Mouse (Mus musculus) CH12F3 (cell line): ENCODE data around the gene Ly6g6d.
"Not testable (repeated sequence)": the region's sequence is repeated elsewhere in the genome, so short reads cannot be mapped to it uniquely, and the experiment has no call there.

Experiments
- in situ Hi-C: fragments of 300-500 bp; cut with MboI; formaldehyde crosslinking; loops from 2 replicates; pipeline ENCODE4 v1.14.3; 2020; ENCODE audit warnings: low sequenced_read_pairs

Gene Ly6g6d

GRCm38 (mm10) chr17:35077786-35078233 lies at the start of gene Ly6g6d:
Gene Ly6g6d (minus strand): TSS chr17:35078065.
- in situ Hi-C loops = no loop called here

- in situ Hi-C loops = no loop called here
Observed at GRCm38 (mm10) chr17:35127017-35127416, 49.2 kb upstream of the Ly6g6d start.

GRCm38 (mm10) chr17:35126206-35126611 lies 48.3 kb upstream of the Ly6g6d start, which contains the start of gene D17H6S53E:
Gene D17H6S53E (plus strand): TSS chr17:35126373.
- in situ Hi-C loops = no loop called here

- in situ Hi-C loops = no loop called here
Observed at GRCm38 (mm10) chr17:35125578-35125977, 47.7 kb upstream of the Ly6g6d start.

GRCm38 (mm10) chr17:35125081-35125480 lies 47.2 kb upstream of the Ly6g6d start:
- in situ Hi-C loops = no loop called here

GRCm38 (mm10) chr17:35124261-35124896 lies 46.5 kb upstream of the Ly6g6d start:
- in situ Hi-C loops = not testable (repeated sequence)

GRCm38 (mm10) chr17:35123287-35123686 lies 45.4 kb upstream of the Ly6g6d start:
- in situ Hi-C loops = not testable (repeated sequence)

GRCm38 (mm10) chr17:35121871-35122303 lies 44.0 kb upstream of the Ly6g6d start, which contains the start of gene Csnk2b:
Gene Csnk2b (minus strand): TSS chr17:35122053.
- in situ Hi-C loops = no loop called here

GRCm38 (mm10) chr17:35121143-35121799 lies 43.4 kb upstream of the Ly6g6d start, which contains the start of gene Gpank1:
Gene Gpank1 (plus strand): TSS chr17:35121455.
- in situ Hi-C loops = no loop called here

GRCm38 (mm10) chr17:35120745-35121142 lies 42.9 kb upstream of the Ly6g6d start:
- in situ Hi-C loops = no loop called here

- in situ Hi-C loops = no loop called here
Observed at GRCm38 (mm10) chr17:35115046-35116019, 37.5 kb upstream of the Ly6g6d start, which contains the start of gene Ly6g5b. Gene Ly6g5b (minus strand): TSS chr17:35115428.

GRCm38 (mm10) chr17:35111774-35112173 lies 33.9 kb upstream of the Ly6g6d start:
- in situ Hi-C loops = no loop called here

- in situ Hi-C loops = no loop called here
Observed at GRCm38 (mm10) chr17:35108097-35108496, 30.2 kb upstream of the Ly6g6d start, which contains the start of gene Ly6g5c. Gene Ly6g5c (plus strand): TSS chr17:35108279.

- in situ Hi-C loops = no loop called here
Observed at GRCm38 (mm10) chr17:35106522-35106921, 28.7 kb upstream of the Ly6g6d start.

- in situ Hi-C loops = no loop called here
Observed at GRCm38 (mm10) chr17:35105740-35106389, 28.0 kb upstream of the Ly6g6d start.

GRCm38 (mm10) chr17:35104754-35105153 lies 26.9 kb upstream of the Ly6g6d start:
- in situ Hi-C loops = no loop called here

- in situ Hi-C loops = no loop called here
Observed at GRCm38 (mm10) chr17:35104079-35104478, 26.2 kb upstream of the Ly6g6d start.

GRCm38 (mm10) chr17:35103221-35103690 lies 25.4 kb upstream of the Ly6g6d start:
- in situ Hi-C loops = no loop called here

- in situ Hi-C loops = no loop called here
Observed at GRCm38 (mm10) chr17:35102299-35102698, 24.4 kb upstream of the Ly6g6d start.

GRCm38 (mm10) chr17:35101161-35101560 lies 23.3 kb upstream of the Ly6g6d start:
- in situ Hi-C loops = no loop called here
